Mouse (Mus musculus) embryo, embryonic 10.5 days (tissue): Measurements from ENCODE around the gene Il9r.
"Not testable (repeated sequence)": the region's sequence is repeated elsewhere in the genome, so short reads cannot be mapped to it uniquely, and the experiment has no call there.

Experiments used
- DNase-seq: peaks from one replicate; pipeline ENCODE4 v3.0.0-alpha.2; 2015; ENCODE audit warnings: low spot score

Il9r gene

DNA sequence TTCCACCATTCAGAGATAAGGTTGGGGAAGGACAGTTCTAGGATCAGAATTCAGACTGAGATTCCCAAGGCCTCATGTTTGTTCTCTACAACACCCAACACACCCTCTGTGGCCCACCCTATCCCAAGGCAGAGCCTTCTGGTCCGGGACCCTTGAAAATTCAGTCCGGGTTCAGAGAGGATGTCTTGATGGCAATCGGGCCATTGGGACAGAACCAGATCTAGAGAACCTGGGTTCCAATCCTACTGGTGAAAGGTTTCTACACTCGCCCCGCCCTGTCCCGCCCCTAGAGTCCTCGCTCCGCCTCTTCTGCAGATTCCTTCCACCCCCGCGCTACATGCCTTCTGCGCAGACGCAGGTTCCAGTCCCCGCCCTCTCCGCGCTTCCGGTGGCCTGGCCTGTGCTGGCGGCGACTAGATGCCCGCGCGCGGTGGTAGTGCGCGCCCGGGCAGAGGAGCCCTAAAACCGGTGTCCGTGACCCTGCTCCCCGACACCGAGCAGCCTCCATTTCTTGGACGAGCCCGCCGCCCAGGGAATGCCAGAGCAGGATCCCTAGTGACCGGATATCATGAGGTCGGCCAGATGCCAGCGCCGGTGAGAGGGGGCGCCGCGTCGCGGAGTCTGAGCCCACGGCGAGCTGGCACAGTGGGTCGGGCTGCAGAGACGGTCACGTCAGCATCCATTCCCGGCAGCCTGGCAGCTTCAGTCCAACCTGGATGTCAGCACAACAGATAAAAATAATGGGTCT is 26.2 kb upstream of the Il9r start, which contains the start of gene Mpg:
Mpg (plus strand) TSS at position 382 of the 748 bp plus-strand sequence.
- DNase-seq, result peak; percentile 91

DNA sequence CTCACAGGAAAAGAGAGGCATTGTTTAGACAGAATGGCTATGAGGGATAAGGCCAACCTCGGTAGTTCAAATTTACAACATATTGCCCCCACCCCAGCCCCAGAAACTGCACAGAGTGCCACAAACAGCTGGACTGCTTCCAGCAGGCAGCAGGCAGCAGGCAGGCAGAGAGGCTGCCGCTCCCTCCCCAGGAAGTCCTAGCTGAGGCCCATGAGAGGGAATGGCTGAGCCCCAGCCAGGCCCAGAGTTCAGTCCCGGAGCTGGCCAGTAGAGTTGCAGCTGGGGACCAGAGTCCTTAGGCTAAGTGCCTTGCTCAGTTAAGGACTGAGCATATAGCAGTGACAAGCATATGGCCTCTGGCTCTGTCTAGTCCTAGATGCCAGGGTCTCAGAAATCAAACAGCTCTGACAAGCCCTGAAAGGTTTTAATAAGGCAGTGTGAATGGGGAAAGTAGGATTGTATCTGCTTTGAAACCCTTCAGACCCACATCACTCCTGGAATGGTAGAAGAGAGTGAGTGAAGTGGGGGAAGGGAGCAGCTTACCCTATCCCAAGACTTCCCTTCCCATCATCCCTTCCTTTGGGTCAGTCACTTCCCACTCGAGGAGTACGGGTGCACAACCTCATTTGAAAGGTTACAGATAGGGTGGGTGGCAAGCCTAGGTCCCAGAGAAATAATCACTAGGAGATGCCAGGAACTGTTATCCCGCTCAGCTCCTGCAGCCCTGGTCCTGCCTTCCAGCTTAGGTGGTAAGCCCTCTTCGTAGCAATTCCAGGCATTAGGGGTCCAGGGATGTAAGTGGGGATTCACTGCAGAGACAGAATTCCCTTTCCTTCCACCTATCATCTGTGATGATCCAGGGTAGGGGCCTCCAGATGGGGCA is 25.4 kb upstream of the Il9r start:
- DNase-seq, result peak; percentile 20

DNA sequence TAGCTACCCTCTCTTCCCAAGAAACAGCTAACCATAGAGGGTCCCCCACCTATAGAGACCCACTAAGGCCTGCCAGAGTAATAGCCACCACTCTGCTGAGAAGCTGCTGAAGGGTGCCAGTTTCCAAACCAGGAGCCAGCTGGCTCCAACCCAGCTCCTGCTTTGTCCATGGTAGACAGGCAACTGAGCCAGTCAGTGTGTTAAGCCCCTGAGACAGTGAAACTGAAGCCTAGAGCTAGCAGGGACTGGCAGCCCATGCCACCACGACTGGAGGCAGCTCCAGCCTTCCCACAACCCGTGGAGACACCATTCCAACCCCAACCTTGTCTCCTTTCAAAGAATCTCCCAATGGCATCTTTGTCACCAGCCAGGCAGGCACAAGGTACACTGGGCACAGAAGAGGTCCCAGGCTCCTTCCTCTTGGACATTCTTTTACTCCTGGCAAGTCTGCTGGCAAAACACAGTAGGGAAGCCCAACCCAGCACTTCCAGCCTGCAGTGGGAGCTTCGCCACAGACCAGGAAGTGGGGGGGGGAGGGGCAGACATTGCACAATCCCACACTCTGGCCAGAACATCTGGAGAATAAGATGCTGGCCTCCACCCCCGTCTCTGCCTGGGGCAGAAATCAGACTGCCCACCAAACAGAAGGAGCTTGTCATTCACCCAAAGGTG is 24.5 kb upstream of the Il9r start:
- DNase-seq, result peak; percentile 67

DNA sequence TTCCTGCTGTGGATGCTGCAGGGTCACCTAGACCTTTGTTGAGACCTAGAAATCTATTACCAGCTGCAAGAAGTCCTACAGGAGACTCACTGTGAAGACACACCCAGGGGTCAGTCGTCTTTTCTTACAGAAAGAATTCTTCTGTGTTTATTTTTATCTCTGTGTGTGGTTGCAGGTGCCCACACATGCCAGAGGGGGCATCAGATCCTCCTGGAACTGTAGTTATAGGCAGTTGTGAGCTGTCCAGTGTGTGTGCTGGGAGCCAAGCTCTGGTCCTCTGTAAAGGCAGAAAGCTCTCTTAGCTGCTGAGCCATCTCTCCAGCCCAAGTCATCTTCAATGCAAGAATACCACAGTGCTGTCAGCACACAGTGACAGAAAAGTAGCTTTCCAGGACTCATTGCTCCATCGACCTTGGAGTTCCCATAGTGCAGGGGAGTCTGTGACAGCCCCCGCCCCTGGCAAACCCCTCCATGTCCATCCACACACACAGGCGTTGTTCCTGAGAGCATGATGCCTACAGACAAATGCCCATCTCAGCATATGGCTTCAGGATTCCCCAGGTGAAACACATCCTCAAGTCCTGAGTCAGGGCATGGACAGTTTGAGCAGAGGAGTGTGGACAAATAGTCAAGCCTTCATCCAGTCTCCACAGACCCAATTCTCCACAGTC is 23.4 kb upstream of the Il9r start:
- peak; percentile 9 for DNase-seq

DNA sequence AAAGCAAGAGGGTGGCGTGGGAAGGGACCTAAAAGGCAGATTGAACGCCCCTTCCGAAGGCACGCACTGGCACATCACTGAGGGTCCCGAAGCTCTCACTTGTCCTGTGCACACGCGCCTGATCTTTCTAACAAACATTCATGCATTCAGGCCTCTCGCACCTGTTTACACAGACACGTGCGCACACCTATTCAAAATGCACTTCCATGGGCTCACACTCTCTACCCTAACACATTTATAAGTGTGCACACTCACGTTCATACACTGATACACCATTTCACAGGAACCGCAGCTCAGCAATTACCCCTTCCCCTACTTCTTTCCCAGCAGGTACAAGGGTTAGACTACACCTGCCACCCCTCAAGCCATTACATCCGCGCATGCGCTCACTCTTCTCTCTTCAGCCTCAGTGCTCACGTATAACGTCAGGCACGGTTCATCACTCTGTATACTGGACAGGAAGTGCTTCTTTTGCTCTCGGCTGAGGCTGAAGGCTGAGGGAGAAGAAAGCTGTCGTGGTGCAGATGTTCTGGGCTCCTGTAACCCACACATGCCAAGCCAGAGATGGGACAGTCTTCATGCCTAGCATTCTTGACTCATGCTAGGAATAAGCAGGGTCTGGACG is 22.6 kb upstream of the Il9r start:
- DNase-seq, result peak; percentile 31

DNA sequence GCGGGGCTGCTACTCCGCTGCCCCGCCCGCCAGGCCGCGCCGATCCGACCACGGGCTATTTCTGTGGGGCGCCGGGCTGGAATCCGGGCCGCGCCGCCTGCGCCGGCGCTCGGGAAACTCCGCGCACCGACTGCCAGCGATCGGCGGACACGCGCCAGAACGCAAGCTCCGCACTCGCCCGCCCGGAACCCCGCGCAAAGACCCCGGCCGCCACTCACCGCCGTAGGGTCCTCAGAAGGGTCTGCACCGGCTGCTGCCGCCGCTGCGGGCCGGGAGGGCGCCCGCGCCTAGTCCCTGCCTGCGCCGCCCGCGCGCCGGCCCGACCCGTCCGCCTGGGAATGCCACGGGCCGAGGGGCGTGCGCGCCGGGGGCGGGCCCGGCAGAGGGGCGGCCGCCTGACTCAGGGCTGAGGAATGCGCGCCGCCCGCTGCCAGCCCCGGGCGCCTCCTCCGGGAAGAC is 21.9 kb upstream of the Il9r start, which contains the start of gene Rhbdf1:
Rhbdf1 (minus strand) TSS at position 350 of the 459 bp plus-strand sequence.
- DNase-seq, result peak; percentile 71

DNA sequence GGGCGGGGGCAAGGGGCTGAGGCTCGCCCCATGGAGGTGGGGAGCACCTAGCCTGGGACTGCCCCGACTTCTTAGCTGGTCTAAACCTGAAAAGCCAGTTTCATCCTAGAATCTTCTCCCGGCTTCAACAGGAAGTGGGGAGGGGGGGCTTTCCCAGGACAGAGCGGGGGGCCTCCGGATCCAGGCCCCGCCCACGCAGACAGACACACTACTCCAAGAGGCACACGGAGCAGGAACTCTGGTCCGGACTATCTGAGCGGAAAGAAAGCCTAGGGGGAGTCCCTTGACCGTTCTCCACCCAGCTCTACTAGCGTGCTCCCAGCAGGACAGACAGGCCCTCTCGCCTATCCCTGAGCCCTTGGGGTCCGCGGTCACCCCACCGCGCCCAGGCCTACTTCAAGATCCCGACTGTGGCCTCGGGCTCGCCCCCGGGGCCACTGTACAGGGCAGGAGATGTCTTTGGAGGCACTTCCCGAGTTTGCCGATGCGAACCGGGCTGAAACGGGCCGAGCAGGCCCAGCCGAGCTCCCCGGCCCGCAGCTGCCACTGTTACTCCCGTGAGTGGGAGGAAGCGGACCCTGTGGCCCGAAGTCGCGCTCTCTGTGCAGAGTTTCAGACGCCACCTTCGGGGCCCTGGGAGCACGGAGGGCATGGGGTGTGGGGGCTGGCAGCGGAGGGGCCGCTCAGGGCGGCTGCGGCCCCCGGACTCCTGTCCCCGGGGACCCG is 21.3 kb upstream of the Il9r start:
- DNase-seq, result peak; percentile 84

DNA sequence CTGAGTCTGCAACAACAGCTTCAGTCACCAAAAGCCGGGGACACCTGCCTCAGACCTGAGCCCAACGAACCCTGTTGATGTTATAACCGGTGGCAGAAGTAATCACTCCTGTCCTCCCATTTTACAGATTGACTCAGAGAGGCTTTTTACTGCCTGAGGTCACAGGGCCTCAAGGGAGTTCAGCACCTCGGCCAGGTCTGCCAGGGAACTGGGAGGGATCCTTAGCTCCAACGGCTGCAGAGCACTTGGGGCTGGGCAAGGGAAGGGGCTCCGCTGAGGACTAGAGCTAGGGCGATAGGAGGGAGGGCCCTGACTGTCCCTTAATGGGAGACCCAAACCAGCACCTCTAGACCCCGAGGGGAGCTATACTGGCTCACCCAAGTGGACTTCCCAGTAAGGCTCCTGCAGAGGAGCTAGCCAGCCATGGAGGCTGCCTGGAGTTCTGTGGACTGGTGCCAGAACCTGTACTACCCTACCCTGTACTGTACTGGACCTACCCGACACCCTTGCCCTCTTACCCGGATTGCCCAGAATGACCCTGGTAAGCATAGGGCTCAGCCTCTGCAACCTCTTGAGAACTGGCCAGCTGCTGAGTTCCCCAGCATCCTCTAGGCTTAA is 20.6 kb upstream of the Il9r start:
- peak; percentile 19 for DNase-seq

DNA sequence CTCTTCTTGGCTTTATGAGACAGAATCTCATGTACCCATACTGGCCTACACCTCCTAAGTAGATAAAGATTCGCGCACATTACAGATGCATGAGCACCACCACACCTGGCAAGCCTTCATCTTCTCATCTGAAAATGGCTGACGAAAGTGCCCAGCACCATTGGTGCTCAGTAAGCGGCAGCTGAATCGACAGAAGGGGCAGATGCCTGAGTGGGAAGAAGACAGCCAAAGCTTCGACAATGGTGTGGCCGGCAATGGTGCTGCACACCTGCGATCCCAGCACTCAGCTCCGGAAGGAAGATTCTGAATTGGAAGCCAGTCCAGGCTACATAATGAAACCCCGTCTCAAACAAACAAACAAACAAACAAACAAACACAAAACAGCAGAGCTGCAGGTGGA is 19.2 kb upstream of the Il9r start:
- DNase-seq, result no peak

DNA sequence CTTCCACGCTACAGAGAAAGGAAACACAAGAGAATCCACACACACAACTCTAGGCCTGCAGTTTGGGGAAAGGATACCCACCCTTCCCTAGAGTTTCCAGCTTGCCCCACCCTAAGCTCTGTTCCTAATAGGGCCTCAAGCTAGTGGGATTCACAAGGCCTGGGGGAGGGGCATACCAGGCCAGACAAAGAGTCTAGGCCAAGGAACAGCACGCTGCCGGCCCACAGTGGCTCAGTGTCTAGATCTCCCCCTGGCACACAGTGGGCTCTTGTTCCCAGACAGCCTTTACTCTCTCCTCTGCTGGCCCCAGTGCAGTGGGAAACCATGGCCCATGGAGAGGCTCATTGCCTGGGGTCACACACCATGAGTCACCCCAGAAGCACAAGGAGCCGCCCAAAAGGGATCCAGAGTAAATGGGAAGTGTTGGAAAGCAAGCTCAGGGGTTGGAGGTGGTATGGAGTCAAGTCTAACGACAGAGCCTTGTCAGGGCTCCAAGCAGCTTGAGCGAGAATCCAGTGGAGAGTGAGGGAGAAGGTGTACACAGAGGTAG is 18.5 kb upstream of the Il9r start:
- DNase-seq, result peak; percentile 47

DNA sequence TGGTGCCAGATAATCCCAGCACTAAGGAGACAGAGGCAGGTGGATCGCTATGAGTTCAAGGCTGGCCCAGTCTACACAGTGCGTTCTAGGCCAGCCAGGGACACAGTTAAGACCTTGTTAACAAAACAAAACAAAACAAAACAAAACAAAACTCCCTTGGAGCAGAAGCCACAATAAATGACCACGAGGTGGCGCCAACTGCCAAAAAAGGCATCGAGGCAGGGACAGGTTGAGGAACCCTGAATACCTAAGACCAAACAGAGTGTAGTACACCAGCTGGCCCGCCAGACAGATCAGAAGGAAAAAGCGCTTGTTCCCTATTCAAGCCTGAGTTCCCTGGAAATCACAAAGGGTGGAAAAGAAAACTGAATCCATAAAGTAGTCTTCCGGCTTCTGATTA is 16.8 kb upstream of the Il9r start:
- peak; percentile 88 for DNase-seq

DNA sequence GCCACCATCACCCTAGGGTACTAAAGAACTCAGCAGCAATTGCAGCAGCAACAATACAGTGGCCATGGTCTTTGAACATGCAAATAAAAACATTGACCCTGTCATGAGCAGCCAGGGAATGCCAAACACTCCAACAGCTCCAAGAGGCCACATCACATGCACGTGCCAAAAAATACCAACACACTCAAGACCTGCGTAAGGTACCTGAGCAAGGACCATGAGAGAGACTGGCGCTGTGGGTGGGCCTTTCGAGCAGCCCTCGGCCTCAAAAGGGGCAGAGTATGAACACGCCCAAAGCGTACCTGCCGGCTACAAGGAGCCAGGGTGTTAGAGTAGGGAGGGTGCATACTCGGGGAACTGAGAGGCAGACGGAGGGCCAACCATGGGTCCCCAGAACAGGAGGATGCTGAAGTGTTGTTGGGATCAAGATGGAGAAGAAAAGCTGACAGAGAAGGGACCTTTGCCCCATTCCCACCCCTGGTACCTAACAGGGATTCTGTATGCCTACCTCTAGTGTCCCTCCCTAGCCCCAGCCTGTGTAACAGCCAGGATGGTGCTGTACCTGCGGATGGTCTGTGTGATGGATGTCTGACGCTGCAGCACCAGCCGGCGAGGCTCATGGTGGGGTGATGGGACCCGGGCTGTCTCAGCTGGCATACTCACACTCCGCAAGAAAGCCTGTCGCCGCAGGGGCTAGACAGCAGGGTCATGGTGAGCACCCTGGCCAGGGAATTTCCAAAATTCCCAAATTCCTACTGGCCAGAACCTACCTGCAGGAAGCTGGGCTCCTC is 15.5 kb upstream of the Il9r start:
- DNase-seq, result no peak

DNA sequence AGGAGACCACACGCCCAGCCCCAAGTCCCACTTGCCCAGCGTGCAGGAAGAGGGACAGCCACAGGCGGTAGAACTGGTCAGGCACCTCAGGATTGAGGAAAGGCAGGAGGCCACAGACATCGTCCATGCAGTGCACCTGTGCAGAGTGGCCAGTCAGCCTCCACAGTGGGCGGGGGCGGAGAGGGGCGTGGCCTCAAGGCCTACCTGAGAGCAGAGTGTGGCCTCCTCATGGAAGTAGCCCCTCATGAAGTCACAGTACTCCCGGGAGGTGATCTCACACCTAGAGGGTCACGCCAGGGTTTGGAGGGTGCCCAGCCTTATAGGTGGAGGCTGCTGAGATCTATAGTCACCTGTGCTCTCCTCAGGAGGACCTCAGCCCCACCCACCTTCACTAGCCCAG is 10.5 kb upstream of the Il9r start:
- no peak for DNase-seq

DNA sequence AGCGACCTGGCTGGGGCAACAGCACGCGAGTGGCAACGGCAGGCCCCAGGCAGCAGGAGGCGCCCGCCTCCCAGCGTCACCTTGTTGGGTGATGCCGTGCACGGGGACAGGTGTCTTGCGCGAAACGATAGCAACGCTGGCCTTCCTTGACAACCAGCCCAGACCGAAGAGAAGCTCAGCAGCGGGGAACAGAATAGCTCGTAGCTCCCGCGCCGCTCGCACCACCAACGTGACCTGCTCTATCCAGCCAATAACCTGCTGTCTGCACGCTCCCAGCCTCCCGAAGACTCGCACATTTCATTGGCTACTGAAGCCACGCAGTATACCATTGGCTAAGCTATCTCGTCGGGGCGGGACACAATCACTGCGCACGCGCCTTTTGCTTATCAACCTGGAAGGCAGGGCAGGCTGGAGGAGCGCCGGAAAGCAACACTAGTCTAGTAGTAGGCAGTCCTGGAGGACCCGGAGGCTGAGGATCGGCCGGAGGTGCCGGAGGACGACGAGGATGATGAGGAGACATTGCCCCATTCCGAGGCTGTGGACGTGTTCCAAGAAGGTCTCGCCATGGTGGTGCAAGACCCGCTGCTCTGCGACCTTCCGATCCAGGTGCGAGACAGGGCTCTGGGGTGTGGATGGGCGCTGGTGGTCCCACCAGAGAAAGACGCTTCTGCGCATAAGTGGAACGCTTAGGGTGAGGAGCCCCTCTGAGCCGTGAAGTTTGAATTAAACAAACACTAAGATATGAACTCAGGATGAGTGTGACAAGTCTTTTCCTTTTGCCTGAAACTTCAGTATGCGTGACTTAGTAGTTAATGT is 5.2 kb upstream of the Il9r start, which contains the start of gene Snrnp25:
Snrnp25 (plus strand) TSS at position 358 of the 816 bp plus-strand sequence.
- peak; percentile 99 for DNase-seq

DNA sequence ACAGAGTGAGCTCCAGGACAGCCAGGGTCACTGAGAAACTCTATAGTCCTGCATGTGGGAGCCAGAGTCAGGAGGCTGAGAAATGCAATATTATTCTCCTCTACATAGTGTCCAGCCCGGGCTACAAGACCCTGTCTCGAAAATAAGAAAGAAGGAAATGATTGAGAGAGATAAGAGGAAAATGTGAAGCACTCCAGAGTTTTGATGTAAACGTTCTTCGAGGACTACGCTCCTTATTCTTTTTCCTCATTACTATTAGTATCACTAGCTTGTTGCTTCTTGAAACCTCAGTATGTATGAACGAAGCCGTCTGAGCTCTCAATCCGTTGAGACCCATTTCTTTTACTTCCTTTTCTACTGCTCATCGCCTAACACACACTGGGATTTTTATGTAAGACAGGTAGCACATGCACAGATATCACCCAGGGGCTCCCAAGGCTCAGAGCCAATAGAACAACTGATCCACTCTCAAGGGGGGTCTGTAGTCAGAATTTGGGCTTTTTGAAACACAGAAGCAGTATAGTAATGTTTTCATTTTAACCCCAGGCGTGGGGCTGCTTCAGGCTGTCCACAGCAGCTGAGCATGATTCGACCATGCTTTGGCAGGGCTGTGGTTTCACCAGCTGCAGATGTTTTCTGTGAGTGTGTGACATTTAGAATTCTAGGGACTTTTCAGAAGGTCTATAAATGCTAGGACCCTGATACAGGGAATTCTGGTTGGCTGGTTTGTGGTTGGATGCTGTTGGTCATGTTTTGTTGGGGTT is 2.0 kb upstream of the Il9r start:
- DNase-seq, result no peak

DNA sequence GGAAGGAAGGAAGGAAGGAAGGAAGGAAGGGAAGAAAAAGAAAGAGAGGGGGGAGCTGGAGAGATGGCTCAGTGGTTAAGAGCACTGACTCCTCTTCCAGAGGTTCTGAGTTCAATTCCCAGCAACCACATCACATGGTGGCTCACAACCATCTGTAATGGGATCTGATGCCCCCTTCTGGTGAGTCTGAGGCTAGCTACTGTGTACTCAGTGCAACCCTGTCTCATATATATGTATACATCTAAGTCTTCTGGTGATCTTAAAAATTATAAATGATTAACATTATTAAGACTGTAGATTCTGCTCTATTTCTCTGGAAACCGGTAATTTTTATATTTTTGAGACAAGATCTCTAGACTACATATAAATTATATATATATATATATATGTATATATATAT is 913 bp upstream of the Il9r start:
- not testable (repeated sequence) for DNase-seq

DNA sequence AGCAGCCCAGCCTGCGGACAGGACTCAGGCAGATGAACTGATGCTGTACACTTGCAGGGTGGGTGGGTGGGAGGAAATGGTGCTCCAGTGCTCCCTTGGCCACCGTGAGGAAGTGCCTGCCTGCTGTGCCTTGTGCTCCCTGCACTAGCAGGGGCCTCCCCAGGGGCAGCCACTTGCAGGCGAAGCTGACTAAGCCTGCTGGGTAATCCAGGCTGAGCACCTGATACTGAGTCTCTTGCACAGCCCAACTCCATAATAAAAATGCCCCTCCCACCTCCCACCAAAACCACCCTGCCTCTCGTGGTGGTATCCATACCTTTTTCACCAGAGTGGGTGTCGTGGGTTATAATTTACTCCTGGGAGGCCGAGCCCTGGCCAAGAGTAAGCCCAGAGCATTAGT is 849 bp downstream of the Il9r start:
- no peak for DNase-seq
